Mouse (Mus musculus): ENCODE measurements around the gene Gm20388.

DNA sequence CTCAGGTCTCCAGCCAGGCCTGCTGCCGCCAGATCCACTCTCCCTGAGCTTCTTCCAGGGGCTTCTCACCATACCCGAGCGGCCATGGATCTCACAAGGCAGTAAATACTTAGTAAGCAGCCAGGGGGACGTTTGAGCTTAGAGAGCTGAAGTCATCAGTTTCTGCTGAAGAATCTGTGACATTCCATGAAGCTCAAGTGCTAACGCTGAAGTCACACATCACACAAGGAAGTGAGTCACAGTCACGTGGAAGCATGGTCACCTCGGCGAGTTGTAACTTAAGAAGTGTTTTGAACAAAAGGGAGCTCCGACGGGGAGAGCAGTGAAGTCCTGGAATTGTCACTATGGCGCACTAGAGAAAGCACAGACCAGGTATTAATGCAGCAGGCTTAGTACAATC is 4239.4 kb downstream of the Gm20388 start:
- TF ChIP-seq CHD2 (IDR thresholded peaks at IDR 0.05; ENCODE audit: low read depth, low read length), result no peak
- TF ChIP-seq ZC3H11A (IDR thresholded peaks at IDR 0.05; ENCODE audit: borderline replicate concordance, low read depth, low read length), result no peak
- no peak for TF ChIP-seq MAFK (IDR thresholded peaks at IDR 0.05; ENCODE audit: insufficient read depth, low read depth, low read length)
- no peak for TF ChIP-seq HCFC1 (IDR thresholded peaks at IDR 0.05; ENCODE audit: borderline replicate concordance, insufficient read depth, low read length)
- no peak for TF ChIP-seq ZNF384 (IDR thresholded peaks at IDR 0.05; ENCODE audit: low read depth, low read length)
